Mouse (Mus musculus) frontal cortex, postnatal 10 days (tissue): ENCODE results near the gene Def6.

Source experiments
- DNase-seq, 2 experiments: peaks; one replicate each; pipeline ENCODE4 v3.0.0; 2022; ENCODE audit warnings: low spot score in 2 of 2, mixed read lengths in 1 of 2

Def6 gene

GRCm38 (mm10) chr17:28240846-28241245, 33.3 kb downstream of the Def6 start:
- DNase-seq, result no peak

DNA sequence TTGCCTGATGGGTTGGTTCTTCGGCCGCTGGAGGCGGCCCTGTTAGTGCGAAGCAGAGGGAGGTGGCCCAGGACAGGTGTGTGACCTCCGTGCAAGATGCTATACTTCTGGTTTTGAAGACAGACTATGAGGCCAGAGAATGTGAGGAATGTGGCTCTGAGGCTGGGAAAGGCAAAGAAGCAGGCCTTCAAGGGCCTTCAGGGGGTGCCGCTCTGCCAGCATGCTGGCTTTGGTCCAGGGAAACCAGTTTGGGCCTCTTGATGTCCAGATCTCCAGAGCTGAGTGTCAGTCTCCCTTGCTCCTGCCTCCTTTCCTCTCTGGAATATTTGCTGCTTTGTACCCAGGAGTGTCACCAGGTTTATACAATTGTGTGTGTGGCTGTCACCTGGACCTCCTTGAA, 34.7 kb downstream of the Def6 start:
- no peak for DNase-seq

- DNase-seq, result no peak
Measured at GRCm38 (mm10) chr17:28244214-28244613, 36.6 kb downstream of the Def6 start.

- DNase-seq, result peak; percentile 57 to 83
Measured at GRCm38 (mm10) chr17:28244714-28245113, 37.1 kb downstream of the Def6 start.

- no peak for DNase-seq
Measured at GRCm38 (mm10) chr17:28246640-28247039, 39.1 kb downstream of the Def6 start.

DNA sequence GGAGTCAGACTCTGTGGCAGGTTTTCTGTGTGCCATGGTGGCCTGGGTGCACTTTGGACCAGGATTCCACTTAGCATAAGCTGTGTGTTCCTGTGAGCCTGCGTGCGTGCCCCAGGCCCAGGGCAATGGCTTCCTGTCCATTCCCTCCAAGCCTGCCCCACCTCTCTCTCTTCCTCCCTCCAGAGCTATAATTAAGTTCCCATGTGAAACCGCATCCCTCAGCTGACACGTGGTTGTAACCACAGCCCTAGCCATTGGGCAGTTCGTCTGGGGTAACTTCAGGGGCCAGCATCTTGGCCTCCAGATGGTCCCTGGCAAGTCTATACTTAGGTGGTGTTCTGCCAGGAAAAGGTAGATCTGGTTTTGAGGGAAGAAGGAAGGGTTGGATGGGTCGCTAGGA, 40.0 kb downstream of the Def6 start:
- DNase-seq, result no peak

DNA sequence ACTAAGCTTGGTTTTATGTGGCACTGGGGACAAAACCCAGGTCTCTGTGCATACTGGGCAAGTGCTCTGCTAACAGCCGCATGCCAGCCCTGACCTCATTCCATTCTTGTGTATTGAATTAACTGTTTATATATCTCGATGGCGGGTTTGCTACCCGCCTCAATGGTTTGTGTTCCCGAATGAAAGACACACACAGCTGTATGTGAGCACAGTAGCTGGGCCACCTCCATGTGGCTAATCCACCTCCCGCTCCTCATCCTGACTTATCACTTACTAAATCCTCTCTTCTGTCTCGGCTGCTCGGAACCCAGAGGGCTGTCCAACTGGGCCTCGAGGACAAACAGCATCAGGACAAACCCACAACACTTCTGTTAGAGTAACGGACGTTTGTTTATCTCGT, 41.5 kb downstream of the Def6 start:
- DNase-seq, result no peak

DNA sequence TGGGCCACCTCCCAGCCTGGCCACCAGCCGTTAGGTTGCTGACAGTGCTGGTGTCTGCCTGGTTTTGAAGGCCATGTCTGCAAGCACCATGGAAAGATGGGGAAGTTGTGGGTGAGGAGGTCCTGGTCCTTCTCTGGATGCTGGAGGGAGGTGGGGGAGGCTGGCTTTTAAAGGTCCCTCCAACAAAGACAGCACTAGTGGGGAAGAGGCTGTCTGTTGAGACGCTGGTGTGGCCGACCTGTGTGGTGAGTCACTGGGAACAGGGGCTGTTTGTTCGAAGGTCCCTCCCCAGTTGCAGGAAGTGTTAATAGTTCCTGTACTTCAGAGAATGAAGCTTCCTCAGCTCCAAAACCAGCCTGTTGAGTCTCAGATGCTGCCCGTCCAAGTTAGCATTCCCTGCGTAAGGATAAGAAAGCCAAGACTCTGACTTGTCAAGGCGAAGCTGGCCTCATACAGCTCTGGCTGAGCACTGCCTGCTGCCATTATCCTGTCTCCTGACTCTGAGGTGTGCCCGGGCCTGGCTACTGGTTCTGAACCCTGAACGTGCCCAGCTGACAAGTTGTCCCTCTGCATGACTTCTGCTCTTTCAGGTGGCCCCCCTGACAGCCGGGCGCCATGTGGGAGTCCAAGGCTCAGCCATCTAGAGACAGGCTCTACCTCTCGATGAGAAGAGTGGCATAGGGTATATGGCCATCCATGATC, 44.2 kb downstream of the Def6 start:
- no peak for DNase-seq

DNA sequence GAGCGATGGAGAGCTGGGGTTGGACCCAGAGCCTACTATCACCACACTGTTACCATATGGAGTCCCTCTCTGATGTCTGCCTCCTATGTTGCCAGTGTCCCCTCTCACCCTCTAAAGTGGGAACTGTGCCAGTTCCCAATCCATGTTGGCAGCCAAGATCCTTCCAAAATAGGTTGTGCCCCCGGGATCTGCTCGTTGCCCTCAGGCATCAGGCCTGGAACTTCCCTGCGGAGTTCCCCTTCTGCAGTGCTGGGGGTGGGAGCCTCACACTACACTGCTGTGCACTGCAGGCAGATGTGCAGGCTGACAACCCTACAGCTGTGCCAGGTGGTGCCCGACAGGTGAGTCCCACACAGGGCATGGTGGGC, 44.7 kb downstream of the Def6 start:
- no peak for DNase-seq

DNA sequence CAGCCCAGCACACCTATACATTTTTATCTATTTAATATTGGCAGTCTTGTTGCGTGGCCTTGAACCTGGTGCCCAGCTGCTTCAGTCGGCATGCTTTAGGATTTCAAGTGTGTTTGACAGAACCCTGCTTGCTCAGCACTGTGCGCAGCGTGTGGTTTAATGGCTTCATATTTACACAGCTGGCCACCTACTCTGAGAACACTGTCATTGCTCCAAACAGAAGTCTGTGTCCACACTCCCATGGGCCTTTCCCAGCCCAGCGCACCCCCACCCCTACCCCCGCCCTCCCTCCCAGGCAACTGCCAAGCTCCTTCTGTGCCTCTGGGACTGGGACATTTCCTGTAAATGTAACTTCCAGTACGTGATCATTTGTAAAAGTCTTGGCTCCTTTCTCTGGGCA, 45.6 kb downstream of the Def6 start:
- no peak for DNase-seq

DNA sequence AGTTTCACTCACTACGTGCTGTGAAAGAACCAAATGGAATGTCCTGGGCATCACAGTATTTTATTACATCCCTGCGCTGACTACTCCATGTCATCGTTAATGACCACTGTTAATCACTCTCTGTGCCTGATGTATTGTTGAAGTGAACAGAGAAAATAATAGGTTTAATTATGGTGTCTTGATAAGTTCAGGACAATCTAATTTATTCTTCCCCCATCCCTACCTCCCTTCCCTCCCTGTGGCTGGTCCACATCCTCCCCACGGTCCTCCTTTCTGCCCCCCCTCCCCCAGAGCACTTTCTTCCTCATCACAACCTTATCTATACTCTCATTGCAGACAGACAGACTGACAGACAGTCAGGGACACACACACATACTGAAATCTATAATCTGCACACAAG, 47.2 kb downstream of the Def6 start:
- no peak for DNase-seq

DNA sequence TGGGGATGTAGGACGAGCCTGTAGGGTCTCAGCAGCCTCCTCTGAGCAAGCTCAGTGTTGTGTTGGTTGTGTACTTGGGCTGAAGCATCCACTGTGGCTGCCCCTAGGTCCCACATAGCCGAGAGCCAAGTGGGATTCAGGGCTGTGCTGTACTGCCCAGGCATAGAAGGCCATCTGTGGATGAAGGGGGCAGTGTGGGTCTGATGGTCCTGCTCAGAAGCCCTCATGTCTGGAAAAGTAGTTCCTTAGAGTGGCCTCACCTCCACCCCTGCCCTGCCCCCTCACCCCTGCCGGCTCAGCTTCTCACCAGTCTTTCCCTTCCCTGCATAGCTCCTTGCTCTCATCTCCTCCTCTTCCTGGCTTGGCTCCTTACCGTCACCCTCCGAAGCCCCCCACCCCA, 48.1 kb downstream of the Def6 start:
- DNase-seq, result no peak

DNA sequence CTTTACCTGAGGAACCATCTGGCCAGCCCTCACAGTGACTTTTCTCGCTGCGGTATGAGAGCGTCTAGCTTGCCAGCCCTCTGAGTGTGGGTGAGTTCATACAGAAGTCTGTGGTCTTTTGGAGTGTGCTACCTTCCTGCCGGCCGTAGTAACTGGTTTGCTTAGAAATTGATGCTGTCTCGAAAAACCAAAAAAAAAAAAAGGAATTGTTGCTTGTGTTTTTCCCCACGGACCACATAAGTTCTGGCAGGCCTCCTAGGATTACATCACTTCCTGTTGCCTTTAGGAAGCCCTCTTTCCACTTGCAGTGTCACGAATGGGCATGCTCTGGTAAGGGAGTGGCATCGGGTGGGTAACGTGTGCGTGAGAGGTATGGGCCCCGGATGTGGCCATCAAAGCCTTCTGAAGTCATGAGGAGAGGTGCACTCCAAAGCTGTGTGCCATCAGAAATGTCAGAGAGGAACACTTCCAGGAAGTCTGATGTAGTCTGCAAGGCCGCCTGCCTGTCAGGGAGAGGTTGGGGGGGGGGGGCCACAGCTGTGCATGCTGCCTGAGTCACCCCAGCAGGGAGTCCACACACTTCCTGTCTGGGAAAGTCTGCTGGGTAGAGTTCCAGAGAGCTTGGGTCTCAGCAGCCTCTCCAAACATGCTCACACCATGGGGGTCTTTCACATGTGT, 49.2 kb downstream of the Def6 start:
- no peak for DNase-seq

DNA sequence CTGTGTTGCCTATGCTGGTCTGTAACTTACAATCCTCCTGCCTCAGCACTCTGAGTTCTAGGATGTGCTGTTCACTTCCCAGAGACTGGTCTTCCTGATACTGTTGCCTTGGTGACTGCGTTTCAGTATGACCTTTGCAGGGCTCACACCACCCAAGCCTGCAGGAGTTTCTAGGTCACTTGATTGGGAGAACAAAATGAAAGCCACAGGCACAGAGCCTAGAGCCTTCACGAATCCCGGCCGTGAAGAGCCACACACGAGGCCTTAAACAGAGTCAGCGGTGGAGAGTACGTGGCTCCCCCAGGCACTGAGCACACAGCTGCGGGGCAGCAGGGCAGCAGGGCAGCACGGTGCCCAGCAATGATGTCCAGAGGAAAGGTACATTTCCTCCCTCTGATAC, 50.7 kb downstream of the Def6 start:
- DNase-seq, result no peak

GRCm38 (mm10) chr17:28259890-28260542, 52.4 kb downstream of the Def6 start:
- no peak for DNase-seq

DNA sequence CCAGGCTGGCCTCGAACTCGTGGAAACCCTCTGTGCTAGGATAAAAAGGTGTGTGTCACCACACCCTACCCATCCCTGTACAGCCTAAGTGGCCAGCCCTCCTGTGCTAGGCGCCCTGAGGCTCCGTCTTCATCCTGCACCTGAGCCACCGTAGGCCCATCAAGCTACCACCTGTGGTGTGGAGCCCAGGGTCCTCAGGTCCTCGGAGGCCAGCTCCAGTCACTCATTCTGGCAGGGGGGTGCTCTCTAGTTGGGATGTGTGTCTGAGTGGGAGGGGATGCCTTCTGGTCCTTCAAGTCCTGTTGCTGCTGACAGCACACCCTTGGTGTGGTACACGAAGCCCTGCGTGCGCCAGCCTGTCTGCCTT, 52.9 kb downstream of the Def6 start:
- DNase-seq, result no peak

DNA sequence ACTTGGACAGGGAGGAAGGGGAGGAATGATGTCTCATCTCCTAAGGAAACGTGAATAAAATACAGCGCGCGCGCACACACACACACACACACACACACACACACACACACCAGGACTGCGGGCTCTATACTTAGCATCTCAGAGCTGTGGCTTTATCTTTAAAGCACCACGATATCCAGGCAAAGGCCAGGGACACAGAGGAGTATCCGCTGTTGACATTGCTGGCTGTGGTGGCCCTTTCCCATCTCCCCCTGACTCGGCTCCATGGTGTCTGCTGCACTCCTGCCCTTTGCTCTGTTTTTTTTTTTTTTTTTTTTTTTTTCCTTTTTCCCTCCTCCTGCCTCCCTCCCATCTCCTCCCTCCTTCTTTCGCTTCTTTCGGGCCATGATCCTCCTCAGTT, 54.2 kb downstream of the Def6 start:
- no peak for DNase-seq

- DNase-seq, result no peak
Measured at GRCm38 (mm10) chr17:28263181-28263894, 55.8 kb downstream of the Def6 start.

DNA sequence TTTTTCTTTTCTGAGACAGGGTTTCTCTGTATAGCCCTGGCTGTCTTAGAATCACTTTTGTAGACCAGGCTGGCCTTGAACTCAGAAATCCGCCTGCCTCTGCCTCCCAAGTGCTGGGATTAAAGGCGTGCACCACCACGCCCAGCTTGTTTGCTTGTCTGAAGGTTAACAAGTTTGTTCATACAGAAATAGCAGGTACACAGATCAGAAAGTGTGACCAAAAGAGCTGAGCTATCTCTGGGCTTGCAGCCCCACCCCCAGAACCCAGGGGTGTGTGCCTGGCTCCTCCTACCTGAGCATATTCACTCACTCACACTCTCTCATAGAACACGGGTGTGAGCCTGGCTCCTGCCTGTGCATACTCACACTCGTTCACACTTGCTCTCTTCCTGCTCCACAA, 59.7 kb downstream of the Def6 start:
- DNase-seq, result no peak

DNA sequence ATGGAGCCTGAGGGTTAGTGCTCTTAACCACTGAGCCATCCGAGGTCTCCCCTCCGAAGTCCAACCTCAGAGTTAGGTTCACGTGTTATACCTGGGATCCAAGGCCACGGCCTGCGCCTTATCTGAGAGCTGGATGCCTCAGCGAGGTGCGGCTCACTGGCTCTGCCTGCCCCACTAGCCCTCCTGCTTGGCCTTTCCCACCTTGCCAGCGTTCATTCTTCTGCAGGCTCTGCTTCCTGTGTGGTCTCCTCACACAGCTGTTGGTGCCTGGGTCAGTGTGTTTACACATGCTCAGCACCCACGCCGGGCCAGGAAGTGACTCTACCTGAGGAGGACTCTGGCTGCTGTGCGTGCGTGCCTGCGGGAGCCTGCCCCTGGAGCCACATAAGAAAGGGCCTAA, 62.6 kb downstream of the Def6 start:
- DNase-seq, result no peak

DNA sequence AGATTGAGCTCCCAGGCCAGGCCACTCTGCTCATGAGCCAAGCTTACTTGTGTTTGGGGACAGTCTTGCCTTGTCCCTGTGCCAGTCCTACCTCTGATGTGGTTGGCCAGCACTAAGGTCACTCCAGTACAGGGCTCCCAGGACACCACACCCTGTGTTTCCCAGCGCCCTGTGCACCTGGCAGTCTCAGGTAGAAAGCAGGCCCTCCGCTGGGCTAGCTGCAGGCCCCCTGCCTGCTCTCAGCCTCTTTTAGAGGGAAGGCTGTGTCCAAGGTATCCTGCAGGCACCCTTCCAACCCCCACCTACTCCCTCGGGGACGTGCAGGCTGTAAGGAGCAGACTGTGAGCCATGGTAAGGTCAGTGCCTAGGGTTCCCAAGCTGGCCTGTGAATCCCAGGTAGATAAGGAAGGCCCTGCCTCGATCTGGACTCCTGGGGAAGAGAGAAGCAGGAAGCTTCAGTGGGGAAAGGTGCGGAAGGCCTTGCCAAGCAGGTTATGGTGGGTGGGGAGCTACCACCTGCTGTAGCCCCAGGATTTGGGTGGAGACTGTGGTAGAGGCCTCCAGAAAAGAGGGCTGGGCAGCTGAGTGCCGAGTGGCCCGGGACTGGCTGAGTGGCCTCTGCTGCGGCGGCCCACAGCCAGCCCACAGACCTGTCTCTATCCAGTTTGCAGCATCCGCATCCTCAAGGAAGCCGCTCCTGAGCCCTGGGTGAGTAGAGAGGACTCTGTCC, 64.1 kb downstream of the Def6 start:
- DNase-seq, result no peak

- no peak for DNase-seq
Measured at GRCm38 (mm10) chr17:28272281-28272680, 64.7 kb downstream of the Def6 start.
